Mouse (Mus musculus) layer of hippocampus, postnatal 10 days (tissue): ENCODE data around the gene Rsph3a. TPM values are rescaled to one million over a fixed set of nuclear protein-coding genes. Genes with fewer than 3 reads are reported as not detected.
"Not testable (repeated sequence)": the region's sequence is repeated elsewhere in the genome, so short reads cannot be mapped to it uniquely, and the experiment has no call there.

Source experiments
- DNase-seq, 2 experiments: peaks; one replicate each; pipeline ENCODE4 v3.0.0; 2021; ENCODE audit warnings: low spot score in 2 of 2
- total RNA-seq, 2 experiments: library from RNA; stranded (reverse); gene quantifications; 2 replicates each; pipeline ENCODE4 v1.2.3; 2021

Gene Rsph3a
- total RNA-seq, 2 experiments from 2014 or later, result 33.2 to 35.0 TPM

GRCm38 (mm10) chr17:8027475-8028168 is 82.2 kb downstream of the Rsph3a start:
- DNase-seq, result not testable (repeated sequence)

Other genes starting within 250 kb of the Rsph3a start
- gene Fndc1, start 118.3 kb upstream of the Rsph3a start, total RNA-seq, result 10 to 100 TPM; 17.5 to 17.7 TPM
- gene Tagap, start 19.6 kb upstream of the Rsph3a start, total RNA-seq, result 1 to 10 TPM; 4.8 to 5.4 TPM
- under 1 TPM in 1 of 2 experiments, not detected in 1; 0.39 TPM for gene Gm49673, start 202.2 kb downstream of the Rsph3a start, total RNA-seq
- gene Rnaset2a, start 202.5 kb downstream of the Rsph3a start, total RNA-seq, result 1 to 10 TPM; 6.2 to 6.8 TPM
- 10 to 100 TPM; 18.9 to 22.7 TPM for gene Fgfr1op, start 219.9 kb downstream of the Rsph3a start, total RNA-seq